Mouse (Mus musculus) right cerebral cortex, postnatal 25 days (tissue): ENCODE data around the gene Obsl1.

ENCODE experiments used
- DNase-seq: peaks from one replicate; pipeline ENCODE4 v3.0.0; 2022

The Obsl1 gene

GRCm38 (mm10) chr1:75505956-75506831 is at the start of gene Obsl1:
TSS of gene Obsl1 (minus strand) at chr1:75506452.
- peak; percentile 64 for DNase-seq

- peak; percentile 23 for DNase-seq
These were observed 49.4 kb upstream of the Obsl1 start for GRCm38 (mm10) chr1:75555680-75556079.

GRCm38 (mm10) chr1:75550586-75550985 is 44.3 kb upstream of the Obsl1 start:
- no peak for DNase-seq

GRCm38 (mm10) chr1:75549289-75550279 is 43.3 kb upstream of the Obsl1 start:
- peak; percentile 7 for DNase-seq

- DNase-seq: no peak
These were observed 42.6 kb upstream of the Obsl1 start for GRCm38 (mm10) chr1:75548871-75549270.

- no peak for DNase-seq
These were observed 41.8 kb upstream of the Obsl1 start for GRCm38 (mm10) chr1:75548083-75548482.

- no peak for DNase-seq
These were observed 41.1 kb upstream of the Obsl1 start for GRCm38 (mm10) chr1:75547351-75547750.

GRCm38 (mm10) chr1:75545965-75546956 is 40.0 kb upstream of the Obsl1 start, which contains the start of gene Slc4a3:
TSS of gene Slc4a3 (plus strand) at chr1:75546266.
- DNase-seq: peak; percentile 80

GRCm38 (mm10) chr1:75544351-75544750 is 38.1 kb upstream of the Obsl1 start:
- DNase-seq: no peak

GRCm38 (mm10) chr1:75541496-75541895 is 35.2 kb upstream of the Obsl1 start:
- no peak for DNase-seq

GRCm38 (mm10) chr1:75538597-75539190 is 32.4 kb upstream of the Obsl1 start:
- DNase-seq: no peak

- DNase-seq: no peak
These were observed 31.3 kb upstream of the Obsl1 start for GRCm38 (mm10) chr1:75537587-75537986.

GRCm38 (mm10) chr1:75533325-75534252 is 27.3 kb upstream of the Obsl1 start:
- no peak for DNase-seq

GRCm38 (mm10) chr1:75532280-75533172 is 26.3 kb upstream of the Obsl1 start:
- no peak for DNase-seq

- no peak for DNase-seq
These were observed 24.3 kb upstream of the Obsl1 start for GRCm38 (mm10) chr1:75530546-75530945.

GRCm38 (mm10) chr1:75524679-75525078 is 18.4 kb upstream of the Obsl1 start:
- DNase-seq: no peak

GRCm38 (mm10) chr1:75521321-75522031 is 15.2 kb upstream of the Obsl1 start, which contains the start of gene Stk11ip:
TSS of gene Stk11ip (plus strand) at chr1:75521529.
- peak; percentile 90 for DNase-seq

- DNase-seq: no peak
These were observed 13.3 kb upstream of the Obsl1 start for GRCm38 (mm10) chr1:75519576-75519975.

GRCm38 (mm10) chr1:75518427-75518826 is 12.2 kb upstream of the Obsl1 start:
- no peak for DNase-seq
